Mouse (Mus musculus): ENCODE measurements at regions not wholly inside any gene's neighbourhood (a gene's known extent, or its start where the extent isn't known, plus 50 kb on each side); places are given as distances from the start of the nearest gene placed in this dataset.
A peak's percentile ranks its signal among the peaks of the same experiment; 100 is the strongest.

DNA sequence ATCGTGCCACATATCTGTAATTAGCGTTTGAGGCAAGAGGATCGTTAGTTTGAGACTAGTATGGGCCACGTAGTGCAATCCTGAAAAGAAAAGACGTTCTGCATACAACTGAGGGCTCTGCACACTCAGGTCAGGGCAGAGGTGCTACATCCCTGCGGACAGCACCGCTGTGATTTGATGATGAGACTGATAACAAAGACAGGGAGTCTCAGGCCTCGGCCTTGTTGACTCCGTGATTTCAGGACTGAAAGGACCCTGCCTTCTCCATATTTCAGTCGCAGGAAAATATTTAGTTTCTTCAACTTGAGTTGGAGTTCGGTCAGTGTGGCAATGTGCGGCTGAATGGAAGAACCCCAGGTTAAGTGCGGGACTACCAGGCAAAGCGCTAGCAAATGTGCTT is 210.1 kb downstream of the Etnk1 start:
- Histone ChIP-seq H3K9me3 (no peaks in the 10 kb centered on the region), H3K4me1 (peaks cover 20% of the 10 kb centered on the region), H3K27me3 (replicated peaks; ENCODE audit: low read depth, poor library complexity, severe bottlenecking) (no peaks in the 10 kb centered on the region), H3K4me3 (no peak overlapping the region), H3K27ac (replicated peaks) (no peak overlapping the region), H3K36me3 (replicated peaks) (no peaks in the 10 kb centered on the region)
- 90% methylated on average over 14 of the region's 14 CpGs for WGBS
- no peak for DNase-seq (ENCODE audit: low spot score)

- DNase-seq (ENCODE audit: low spot score), result no peak
- Histone ChIP-seq H3K4me3 (no peak overlapping the region), H3K27me3 (replicated peaks; ENCODE audit: low read depth, poor library complexity, severe bottlenecking) (no peaks in the 10 kb centered on the region), H3K4me1 (peaks cover 14% of the 10 kb centered on the region), H3K36me3 (replicated peaks) (no peaks in the 10 kb centered on the region), H3K27ac (replicated peaks) (no peak overlapping the region), H3K9me3 (no peaks in the 10 kb centered on the region)
- WGBS, result 91% methylated on average over 9 of the region's 9 CpGs
These were observed 211.1 kb downstream of the Etnk1 start for GRCm38 (mm10) chr6:143378126-143378525.

DNA sequence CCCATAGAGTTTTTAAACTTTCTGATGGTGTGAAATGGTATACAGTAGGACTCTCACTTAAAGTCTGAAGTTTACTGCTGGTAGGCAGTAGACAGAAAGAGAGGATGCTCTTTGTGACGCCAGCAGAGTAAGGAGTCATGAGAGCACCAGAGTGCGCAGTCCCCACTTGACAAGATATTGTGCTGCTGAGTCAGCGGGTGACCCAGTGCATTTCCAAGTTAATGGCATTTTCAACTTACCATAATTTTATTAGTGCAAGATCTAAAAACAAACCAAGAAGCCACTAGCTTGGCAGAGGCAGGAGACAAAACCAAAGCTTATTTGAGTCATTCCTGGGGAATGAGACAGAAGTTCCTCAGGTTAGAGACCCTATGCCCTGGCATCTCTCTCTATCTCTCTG is 213.5 kb downstream of the Etnk1 start:
- 93% methylated on average over 3 of the region's 3 CpGs for WGBS

GRCm38 (mm10) chr6:143386597-143387450 is 219.8 kb downstream of the Etnk1 start:
- no peak for DNase-seq (ENCODE audit: low spot score)
- Histone ChIP-seq H3K27me3 (replicated peaks; ENCODE audit: low read depth, poor library complexity, severe bottlenecking) (no peaks in the 10 kb centered on the region), H3K27ac (replicated peaks) (no peak overlapping the region), H3K4me3 (no peak overlapping the region), H3K4me1 (no peaks in the 10 kb centered on the region), H3K9me3 (no peaks in the 10 kb centered on the region), H3K36me3 (replicated peaks) (no peaks in the 10 kb centered on the region)
- 94% methylated on average over 16 of the region's 16 CpGs for WGBS

More for the DNA sequence above, 213.5 kb downstream of the Etnk1 start:
- Histone ChIP-seq H3K27ac (replicated peaks) (no peak overlapping the region), H3K4me3 (no peak overlapping the region), H3K4me1 (no peaks in the 10 kb centered on the region), H3K36me3 (replicated peaks) (no peaks in the 10 kb centered on the region), H3K27me3 (replicated peaks; ENCODE audit: low read depth, poor library complexity, severe bottlenecking) (no peaks in the 10 kb centered on the region), H3K9me3 (no peaks in the 10 kb centered on the region)
- no peak for DNase-seq (ENCODE audit: low spot score)

GRCm38 (mm10) chr6:143393543-143394207 is 226.7 kb downstream of the Etnk1 start:
- DNase-seq (ENCODE audit: low spot score), result no peak
- H3K4me1 ChIP-seq, result peaks cover 8% of the 10 kb centered on the region; the same call in 1 of the 2 replicates
- no peak overlapping the region for H3K27ac ChIP-seq (replicated peaks)
- H3K36me3 ChIP-seq (replicated peaks), result no peaks in the 10 kb centered on the region
- WGBS, result 64% methylated on average over 10 of the region's 10 CpGs
- H3K9me3 ChIP-seq, result no peaks in the 10 kb centered on the region
- H3K27me3 ChIP-seq (replicated peaks; ENCODE audit: low read depth, poor library complexity, severe bottlenecking), result no peaks in the 10 kb centered on the region
- H3K4me3 ChIP-seq, result no peak overlapping the region

DNA sequence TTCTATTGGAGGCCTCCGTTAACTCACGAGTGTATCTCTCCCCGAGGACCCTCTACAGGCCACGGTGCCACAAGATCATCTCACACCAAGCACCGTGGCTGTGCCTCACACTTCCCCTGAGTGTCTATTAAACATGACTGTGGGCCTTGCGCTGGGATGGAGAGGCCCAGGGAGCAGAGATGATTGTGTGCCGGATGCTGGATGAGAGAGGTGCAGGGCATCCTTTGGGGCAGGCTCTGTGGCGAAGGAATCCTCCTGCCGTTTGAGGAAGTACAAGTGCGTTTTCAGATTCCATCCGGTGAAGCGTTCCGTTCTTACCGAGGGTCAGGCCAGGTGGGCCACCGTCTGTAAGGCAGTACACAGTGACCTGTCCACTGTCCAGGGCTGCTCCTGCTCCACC is 227.4 kb downstream of the Etnk1 start:
- 0 out of 2 replicates have a peak overlapping the region, but pooled peaks have one; percentile 40 for H3K27ac ChIP-seq (replicated peaks)
- no peak overlapping the region for H3K4me3 ChIP-seq
- DNase-seq (ENCODE audit: low spot score), result no peak
- H3K9me3 ChIP-seq, result no peaks in the 10 kb centered on the region
- H3K36me3 ChIP-seq (replicated peaks), result no peaks in the 10 kb centered on the region
- H3K27me3 ChIP-seq (replicated peaks; ENCODE audit: low read depth, poor library complexity, severe bottlenecking), result no peaks in the 10 kb centered on the region
- WGBS, result 87% methylated on average over 15 of the region's 15 CpGs
- peaks cover 8% of the 10 kb centered on the region; the same call in 1 of the 2 replicates for H3K4me1 ChIP-seq

- no peaks in the 10 kb centered on the region for H3K36me3 ChIP-seq (replicated peaks)
These were observed 234.4 kb downstream of the Etnk1 start for GRCm38 (mm10) chr6:143401436-143401835.

DNA sequence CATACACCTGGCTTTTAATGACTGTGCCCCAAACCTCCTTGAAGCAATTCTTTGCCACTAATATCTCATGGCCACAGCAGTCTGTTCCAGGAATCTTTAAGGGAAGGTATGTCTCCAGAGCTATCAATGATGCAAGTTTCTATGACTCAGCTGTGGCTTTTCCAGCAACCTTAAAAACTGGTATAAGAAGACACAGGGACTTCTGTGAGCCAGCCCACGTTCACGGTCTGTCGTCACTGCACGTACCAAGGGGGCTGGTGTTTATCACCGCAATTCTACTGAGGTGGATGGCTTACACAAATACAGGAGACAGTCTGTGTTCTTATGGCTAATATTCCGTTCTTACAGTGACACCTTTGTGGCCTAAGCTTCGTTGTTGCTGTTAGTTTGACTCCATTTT is 234.9 kb downstream of the Etnk1 start:
- DNase-seq (ENCODE audit: low spot score), result no peak
- H3K27ac ChIP-seq (replicated peaks), result no peak overlapping the region
- 88% methylated on average over 7 of the region's 7 CpGs for WGBS

More at GRCm38 (mm10) chr6:143401436-143401835, 234.4 kb downstream of the Etnk1 start:
- Histone ChIP-seq H3K27me3 (replicated peaks; ENCODE audit: low read depth, poor library complexity, severe bottlenecking) (no peaks in the 10 kb centered on the region), H3K4me1 (0 out of 2 replicates have a peak, but pooled peaks cover 7% of the 10 kb centered on the region), H3K9me3 (no peaks in the 10 kb centered on the region), H3K4me3 (no peak overlapping the region), H3K27ac (replicated peaks) (no peak overlapping the region)
- WGBS, result 36% methylated on average over 8 of the region's 8 CpGs
- no peak for DNase-seq (ENCODE audit: low spot score)

DNA sequence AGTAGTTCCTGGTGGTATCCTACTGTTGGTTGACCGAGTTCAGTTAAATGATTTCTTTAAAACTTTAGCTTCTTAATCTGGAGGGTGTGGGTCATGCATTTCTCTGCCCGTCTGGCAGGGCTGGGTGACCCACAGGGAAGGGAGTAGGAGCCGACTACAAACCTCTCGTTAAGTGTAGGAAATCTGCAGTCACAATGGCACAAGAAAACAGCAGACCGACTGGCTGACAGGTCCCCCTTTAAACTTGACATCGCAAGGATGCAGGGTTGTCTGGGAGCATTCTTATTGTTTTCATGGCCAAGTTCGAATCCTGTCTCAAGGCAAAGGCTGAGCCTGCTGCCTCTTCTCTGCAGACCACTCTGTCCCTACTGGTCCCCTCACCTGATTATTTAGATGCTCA is 235.7 kb downstream of the Etnk1 start:
- Histone ChIP-seq H3K27me3 (replicated peaks; ENCODE audit: low read depth, poor library complexity, severe bottlenecking) (no peaks in the 10 kb centered on the region), H3K9me3 (no peaks in the 10 kb centered on the region), H3K4me3 (no peak overlapping the region), H3K27ac (replicated peaks) (no peak overlapping the region), H3K4me1 (0 out of 2 replicates have a peak, but pooled peaks cover 7% of the 10 kb centered on the region), H3K36me3 (replicated peaks) (no peaks in the 10 kb centered on the region)
- 84% methylated on average over 7 of the region's 7 CpGs for WGBS
- no peak for DNase-seq (ENCODE audit: low spot score)

More for the DNA sequence above, 234.9 kb downstream of the Etnk1 start:
- Histone ChIP-seq H3K27me3 (replicated peaks; ENCODE audit: low read depth, poor library complexity, severe bottlenecking) (no peaks in the 10 kb centered on the region), H3K4me1 (0 out of 2 replicates have a peak, but pooled peaks cover 7% of the 10 kb centered on the region), H3K36me3 (replicated peaks) (no peaks in the 10 kb centered on the region), H3K9me3 (no peaks in the 10 kb centered on the region), H3K4me3 (no peak overlapping the region)

DNA sequence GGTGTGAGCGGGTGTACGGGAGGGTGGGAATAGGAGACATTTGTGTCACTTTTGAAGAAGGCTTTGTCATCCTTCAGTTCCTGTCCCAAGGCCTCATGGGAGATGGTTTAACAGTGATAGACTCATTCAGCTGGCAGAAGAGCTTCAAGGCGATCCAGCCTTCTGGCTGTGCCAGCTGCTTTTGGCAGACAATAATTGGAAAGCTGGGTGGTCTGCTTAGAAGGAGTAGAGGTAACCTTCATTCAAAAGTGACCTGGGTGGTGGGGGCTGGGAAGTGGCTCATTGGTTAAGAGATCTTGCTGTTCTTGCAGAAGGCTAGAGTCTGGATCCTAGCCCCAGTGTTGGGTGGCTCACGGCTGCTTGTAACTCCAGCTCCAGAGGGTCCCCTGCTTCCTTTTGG is 237.5 kb downstream of the Etnk1 start:
- Histone ChIP-seq H3K4me3 (no peak overlapping the region), H3K27ac (replicated peaks) (no peak overlapping the region), H3K27me3 (replicated peaks; ENCODE audit: low read depth, poor library complexity, severe bottlenecking) (no peaks in the 10 kb centered on the region), H3K4me1 (0 out of 2 replicates have a peak, but pooled peaks cover 7% of the 10 kb centered on the region), H3K9me3 (no peaks in the 10 kb centered on the region), H3K36me3 (replicated peaks) (no peaks in the 10 kb centered on the region)
- DNase-seq (ENCODE audit: low spot score), result no peak
- 91% methylated on average over 4 of the region's 4 CpGs for WGBS

GRCm38 (mm10) chr6:143412056-143412455 is 245.0 kb downstream of the Etnk1 start:
- no peaks in the 10 kb centered on the region for H3K27me3 ChIP-seq (replicated peaks; ENCODE audit: low read depth, poor library complexity, severe bottlenecking)
- H3K27ac ChIP-seq (replicated peaks), result no peak overlapping the region
- no peaks in the 10 kb centered on the region for H3K4me1 ChIP-seq
- DNase-seq (ENCODE audit: low spot score), result no peak
- H3K36me3 ChIP-seq (replicated peaks), result no peaks in the 10 kb centered on the region
- H3K9me3 ChIP-seq, result no peaks in the 10 kb centered on the region
- H3K4me3 ChIP-seq, result no peak overlapping the region
- 89% methylated on average over 5 of the region's 5 CpGs for whole genome bisulfite sequencing

GRCm38 (mm10) chr6:143412721-143413120 is 245.7 kb downstream of the Etnk1 start:
- no peaks in the 10 kb centered on the region for H3K27me3 ChIP-seq (replicated peaks; ENCODE audit: low read depth, poor library complexity, severe bottlenecking)
- no peak overlapping the region for H3K27ac ChIP-seq (replicated peaks)
- 92% methylated on average over 6 of the region's 6 CpGs for WGBS
- DNase-seq (ENCODE audit: low spot score), result no peak
- H3K9me3 ChIP-seq, result no peaks in the 10 kb centered on the region
- no peak overlapping the region for H3K4me3 ChIP-seq
- no peaks in the 10 kb centered on the region for H3K4me1 ChIP-seq
- H3K36me3 ChIP-seq (replicated peaks), result no peaks in the 10 kb centered on the region
